8 mouse cellular contexts compared by ENCODE assay signal in the genomic region with DNA sequence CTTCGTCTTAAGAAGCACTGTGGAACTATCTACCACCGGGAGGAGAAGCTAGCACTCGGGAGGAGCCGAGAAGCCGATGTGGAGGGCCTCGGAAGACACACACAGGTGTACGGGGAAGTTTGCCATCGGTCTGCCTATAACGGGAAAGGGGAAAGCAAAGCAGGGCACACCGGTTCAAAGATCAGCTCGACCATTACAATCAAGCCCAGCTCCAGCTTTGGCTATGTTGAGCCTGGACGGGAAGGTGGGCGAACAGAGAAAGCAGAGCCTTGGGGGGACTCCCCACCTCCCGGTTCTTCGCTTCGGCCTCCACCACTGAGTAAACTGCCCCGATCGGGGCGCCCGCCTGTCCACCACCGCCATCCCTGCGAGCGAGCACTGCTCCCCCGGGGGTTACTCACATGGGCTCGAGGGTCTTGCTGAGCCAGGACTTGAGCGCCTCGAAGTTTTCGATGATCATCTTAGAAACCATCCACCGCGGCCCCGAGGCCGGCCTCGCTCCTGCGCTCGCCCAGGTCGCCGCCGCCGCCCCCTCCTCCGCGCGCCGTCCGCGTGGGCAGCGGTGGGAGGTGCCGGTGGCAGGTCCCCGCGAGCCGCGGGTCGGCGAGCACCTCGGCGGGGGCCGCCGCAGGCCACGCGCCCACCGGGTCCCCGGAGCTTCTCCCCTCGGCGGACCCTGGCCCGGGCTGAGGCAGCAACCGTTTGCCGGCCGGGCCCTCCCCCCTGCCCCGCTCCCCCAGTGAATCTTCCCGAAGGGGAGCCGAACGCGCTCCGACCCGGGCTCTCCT. TPM values are rescaled to one million over a fixed set of nuclear protein-coding genes. Genes with fewer than 3 reads are reported as not detected.
DNase-seq lines count a peak whose midpoint lies in the region; ATAC-seq and TF ChIP-seq lines count a peak whose summit lies in the region.

No protein-coding gene starts in this region.

- peak overlapping the region; percentile 96 for H3K9ac ChIP-seq in forebrain, embryonic 16.5 days (replicated peaks; ENCODE audit: low read depth, low read length)
- H3K9ac ChIP-seq in intestine, postnatal 0 days (ENCODE audit: low read depth, low read length) = peak overlapping the region; percentile 99
- H3K9ac ChIP-seq in liver, embryonic 12.5 days = peak overlapping the region; percentile 95

- H3ac ChIP-seq in myocyte (ENCODE audit: control insufficient read depth, insufficient read length) = peak overlapping the region; percentile 88

- WGBS in forebrain, embryonic 16.5 days = under 1% methylated on average over 71 of the region's 74 CpGs
- WGBS in intestine, postnatal 0 days = under 1% methylated on average over 73 of the region's 74 CpGs
- WGBS in liver, embryonic 12.5 days (ENCODE audit: insufficient replicate concordance) = under 1% methylated on average over 63 of the region's 74 CpGs

- TF ChIP-seq POLR2A in myocyte (IDR thresholded peaks at IDR 0.05; ENCODE audit: insufficient read length, low read depth) = no peak

- H3K9me3 ChIP-seq in forebrain, embryonic 16.5 days (ENCODE audit: control insufficient read depth, low read length) = no peaks in the 10 kb centered on the region
- H3K9me3 ChIP-seq in intestine, postnatal 0 days (ENCODE audit: control insufficient read depth) = no peaks in the 10 kb centered on the region
- H3K9me3 ChIP-seq in liver, embryonic 12.5 days (replicated peaks) = no peaks in the 10 kb centered on the region

- H3K4me3 ChIP-seq in brown adipose tissue, adult 24 weeks (ENCODE audit: insufficient read depth, low read depth, low read length) = peak overlapping the region; percentile 94
- peak overlapping the region; percentile 95 for H3K4me3 ChIP-seq in forebrain, embryonic 16.5 days (replicated peaks; ENCODE audit: low read length)
- peak overlapping the region; percentile 97 for H3K4me3 ChIP-seq in intestine, postnatal 0 days (ENCODE audit: low read depth, low read length)
- H3K4me3 ChIP-seq in liver, embryonic 12.5 days = peak overlapping the region; percentile 97
- peak overlapping the region; percentile 94 for H3K4me3 ChIP-seq in myocyte

- H3K79me2 ChIP-seq in myocyte (ENCODE audit: control insufficient read depth, insufficient read depth) = peaks cover 55% of the 10 kb centered on the region

- peak; percentile 80 for ATAC-seq in forebrain, embryonic 16.5 days
- ATAC-seq in intestine, postnatal 0 days = peak; percentile 72
- peak; percentile 67 for ATAC-seq in liver, embryonic 12.5 days

- H3K27me3 ChIP-seq in forebrain, embryonic 16.5 days (replicated peaks; ENCODE audit: control insufficient read depth, insufficient read depth, low read length) = no peaks in the 10 kb centered on the region
- no peaks in the 10 kb centered on the region for H3K27me3 ChIP-seq in intestine, postnatal 0 days (replicated peaks; ENCODE audit: control insufficient read depth, insufficient read depth, low read length)
- no peaks in the 10 kb centered on the region for H3K27me3 ChIP-seq in liver, embryonic 12.5 days (replicated peaks)
- H3K27me3 ChIP-seq in myocyte (ENCODE audit: control insufficient read depth, insufficient read depth, insufficient read length) = no peaks in the 10 kb centered on the region

- H3K4me2 ChIP-seq in forebrain, embryonic 16.5 days (ENCODE audit: low read length) = peak overlapping the region; percentile 88
- H3K4me2 ChIP-seq in intestine, postnatal 0 days (replicated peaks; ENCODE audit: low read depth) = peak overlapping the region; percentile 78
- peak overlapping the region; percentile 92 for H3K4me2 ChIP-seq in liver, embryonic 12.5 days
- H3K4me2 ChIP-seq in myocyte (ENCODE audit: low read depth) = peak overlapping the region; percentile 95

- H3K4me1 ChIP-seq in brown adipose tissue, adult 24 weeks (ENCODE audit: control insufficient read depth, insufficient read depth, insufficient read length, low read length) = peaks cover 16% of the 10 kb centered on the region; the same call in 1 of the 2 replicates
- H3K4me1 ChIP-seq in forebrain, embryonic 16.5 days (replicated peaks; ENCODE audit: control insufficient read depth, insufficient read depth, low read length) = peaks cover 24% of the 10 kb centered on the region
- H3K4me1 ChIP-seq in intestine, postnatal 0 days (replicated peaks; ENCODE audit: control insufficient read depth, insufficient read depth, low read length) = 0 out of 2 replicates have a peak, but pooled peaks cover 5% of the 10 kb centered on the region
- H3K4me1 ChIP-seq in liver, embryonic 12.5 days = peaks cover 38% of the 10 kb centered on the region

- no peak for TF ChIP-seq CTCF in intestine, postnatal 0 days (IDR thresholded peaks at IDR 0.05; ENCODE audit: low read depth)

- peak; percentile 41 for DNase-seq in right cerebral cortex, adult 18-20 months
- DNase-seq in right cerebral cortex, postnatal 25 days = no peak
- peak; percentile 33 for DNase-seq in yolk sac, embryonic 10.5 days (ENCODE audit: low spot score)

- H3K27ac ChIP-seq in brown adipose tissue, adult 24 weeks (replicated peaks; ENCODE audit: low read depth, low read length) = peak overlapping the region; percentile 84
- peak overlapping the region; percentile 97 for H3K27ac ChIP-seq in forebrain, embryonic 16.5 days (ENCODE audit: low read length)
- peak overlapping the region; percentile 86 for H3K27ac ChIP-seq in intestine, postnatal 0 days (ENCODE audit: low read depth, low read length)
- peak overlapping the region; percentile 92 for H3K27ac ChIP-seq in liver, embryonic 12.5 days

- H3K36me3 ChIP-seq in forebrain, embryonic 16.5 days (ENCODE audit: control insufficient read depth, insufficient read depth) = no peaks in the 10 kb centered on the region
- H3K36me3 ChIP-seq in intestine, postnatal 0 days (ENCODE audit: control insufficient read depth, insufficient read depth) = no peaks in the 10 kb centered on the region
- H3K36me3 ChIP-seq in liver, embryonic 12.5 days = no peaks in the 10 kb centered on the region
- H3K36me3 ChIP-seq in myocyte (ENCODE audit: control insufficient read depth, insufficient read depth) = no peaks in the 10 kb centered on the region

TF ChIP-seq in myocyte, 11 proteins besides CTCF, POLR2A, EP300 and RAD21:
- TF ChIP-seq USF1 (IDR thresholded peaks at IDR 0.05; ENCODE audit: low read depth) (no peak), E2F4 (IDR thresholded peaks at IDR 0.05; ENCODE audit: insufficient read depth) (no peak), SRF (IDR thresholded peaks at IDR 0.05; ENCODE audit: control insufficient read depth, insufficient read length, low read depth) (no peak), MYOG (IDR thresholded peaks at IDR 0.05; ENCODE audit: control insufficient read depth in 1 of 3, insufficient read depth in 1 of 3, insufficient read length in 2 of 3, low read depth in 2 of 3) (no peak), TCF12 (IDR thresholded peaks at IDR 0.05; ENCODE audit: insufficient read depth, poor library complexity, severe bottlenecking) (no peak), REST (IDR thresholded peaks at IDR 0.05; ENCODE audit: insufficient read depth, insufficient read length) (no peak), TCF3 (IDR thresholded peaks at IDR 0.05; ENCODE audit: insufficient read length, low read depth) (no peak), MAX (IDR thresholded peaks at IDR 0.05; ENCODE audit: low read depth) (no peak), POLR2AphosphoS2 (IDR thresholded peaks at IDR 0.05; ENCODE audit: insufficient read length, low read depth) (no peak), CEBPB (IDR thresholded peaks at IDR 0.05; ENCODE audit: insufficient read depth, poor library complexity, severe bottlenecking) (no peak)

RNA-seq across cellular contexts. Expression of a gene that starts 0.6 kb away (rescaled TPM):
- 10.9 and 11.1 TPM in 2 replicates for polyA plus RNA-seq in brown adipose tissue, adult 24 weeks (2012; ENCODE audit: insufficient read depth, insufficient read length, missing spikeins)
- polyA plus RNA-seq in forebrain, embryonic 16.5 days (2015; fragmentation: Nextera tagmentation; extraction: Ambion mirVana) = 32.2 and 38.2 TPM in 2 replicates
- polyA plus RNA-seq in intestine, postnatal 0 days (2015; fragmentation: Nextera tagmentation; extraction: Ambion mirVana) = 14.8 and 19.6 TPM in 2 replicates
- 19.1 and 19.2 TPM in 2 replicates for polyA plus RNA-seq in liver, embryonic 12.5 days (2016; fragmentation: Nextera tagmentation; extraction: Ambion mirVana)
- polyA plus RNA-seq in myocyte (2012; fragmentation: generic; extraction: Trizol) = 9.4 TPM
